Mouse (Mus musculus) bone marrow, adult 2 months (tissue): ENCODE results near the gene Phf1. TPM values are rescaled to one million over a fixed set of nuclear protein-coding genes. Genes with fewer than 3 reads are reported as not detected.

ENCODE experiments used
- H3K27ac ChIP-seq: fragments of 200-500 bp; 2 replicates; pipeline ENCODE4 v1.5.1; 2012; ENCODE audit warnings: low read depth, mild to moderate bottlenecking, control low read depth, inconsistent platforms, low read length; ENCODE audit not compliant: control insufficient read depth, poor library complexity, insufficient read depth
- H3K4me1 ChIP-seq: fragments of 200-500 bp; 2 replicates; pipeline ENCODE4 v1.6.1; 2011; ENCODE audit warnings: low read length; ENCODE audit not compliant: control insufficient read depth, insufficient read depth
- H3K4me3 ChIP-seq: fragments of 200-500 bp; replicated peaks from 2 replicates; pipeline ENCODE3; 2011; ENCODE audit warnings: mild to moderate bottlenecking, low read depth, low read length, control low read depth; ENCODE audit not compliant: control insufficient read depth
- CTCF ChIP-seq: fragments of 200-500 bp; IDR thresholded peaks from 2 replicates; pipeline ENCODE4 v1.5.1; 2011; ENCODE audit warnings: low read length, control low read depth; ENCODE audit not compliant: control insufficient read depth, insufficient read depth
- POLR2A ChIP-seq: fragments of 200-500 bp; IDR thresholded peaks from 2 replicates; pipeline ENCODE4 v1.6.1; 2011; ENCODE audit warnings: low read depth, mild to moderate bottlenecking, control low read depth, low read length, borderline replicate concordance; ENCODE audit not compliant: control insufficient read depth
- WGBS: fragments of 180-500 bp; shearing (Covaris S2); methylation state at CpG from one replicate; pipeline ENCODE4 v1.1.7; 2018; 5-methylcytosine and 5-hydroxymethylcytosine counted together
- polyA plus RNA-seq: library from polyadenylated mRNA; stranded (reverse); fragments of >200 nt; gene quantifications from 2 replicates; pipeline ENCODE4 v1.2.4, GENCODE M21; 2011; ENCODE audit warnings: low replicate concordance; ENCODE audit not compliant: missing spikeins, insufficient read depth, insufficient read length

The Phf1 gene
- polyA plus RNA-seq, 1 experiment, result 63.9 TPM

- WGBS, result 21% methylated on average over 2 of the region's 2 CpGs
- H3K27ac ChIP-seq, result no peak overlapping the region
- no peak overlapping the region for H3K4me3 ChIP-seq
- H3K4me1 ChIP-seq, result peaks cover 3% of the 10 kb centered on the region; the same call in 1 of the 2 replicates
- no peak for TF ChIP-seq CTCF
- no peak for TF ChIP-seq POLR2A
Measured at GRCm38 (mm10) chr17:26979426-26979825, 46.6 kb downstream of the Phf1 start.

- Histone ChIP-seq H3K27ac (no peak overlapping the region), H3K4me3 (no peak overlapping the region), H3K4me1 (peaks cover 3% of the 10 kb centered on the region; the same call in 1 of the 2 replicates)
- no peak for TF ChIP-seq CTCF
- no peak for TF ChIP-seq POLR2A
- WGBS, result 6% methylated on average over 2 of the region's 2 CpGs
Measured at GRCm38 (mm10) chr17:26981050-26981449, 48.2 kb downstream of the Phf1 start.

- no peak overlapping the region for H3K4me3 ChIP-seq
- TF ChIP-seq CTCF, result no peak
- 89% methylated on average over 4 of the region's 4 CpGs for WGBS
- no peak overlapping the region for H3K27ac ChIP-seq
- peaks cover 3% of the 10 kb centered on the region; the same call in 1 of the 2 replicates for H3K4me1 ChIP-seq
Measured at GRCm38 (mm10) chr17:26983382-26983781, 50.5 kb downstream of the Phf1 start.

DNA sequence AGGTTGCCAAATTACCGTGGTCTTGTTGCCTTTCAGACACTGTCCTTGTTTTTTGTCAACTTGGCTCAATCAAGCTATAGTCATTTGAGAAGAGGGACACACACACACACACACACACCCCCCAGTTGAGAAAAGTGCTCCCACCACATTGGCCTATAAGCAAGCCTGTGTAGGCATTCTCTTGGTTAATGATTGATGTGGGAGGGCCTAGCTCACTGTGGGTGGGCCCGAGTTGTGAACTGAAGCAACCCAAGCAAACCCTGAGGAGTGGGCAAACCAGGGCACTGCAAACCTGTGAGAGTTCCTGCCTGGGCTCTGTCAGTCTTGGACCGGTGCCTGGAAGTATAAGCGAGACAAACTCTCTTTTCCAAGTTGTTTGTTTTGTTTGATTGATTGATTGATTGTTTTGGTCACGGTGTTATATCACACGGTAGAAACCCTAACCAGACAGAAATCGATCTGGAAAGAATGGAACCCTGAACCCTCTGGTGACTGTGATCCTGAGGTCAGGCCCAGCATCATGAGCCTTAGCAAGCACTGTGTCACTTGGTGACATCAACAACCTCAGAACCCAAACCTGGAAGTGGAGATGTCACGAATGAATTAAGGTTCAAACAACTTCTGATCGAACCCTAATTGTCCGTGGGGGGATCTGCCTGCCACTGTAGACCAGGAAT is 52.8 kb downstream of the Phf1 start:
- Histone ChIP-seq H3K4me3 (no peak overlapping the region), H3K4me1 (no peaks in the 10 kb centered on the region; the same call in 1 of the 2 replicates), H3K27ac (no peak overlapping the region)
- 85% methylated on average over 10 of the region's 10 CpGs for WGBS
- TF ChIP-seq CTCF (no peak), POLR2A (no peak)

Other genes starting within 250 kb of the Phf1 start
- 28.1 and 33.9 TPM in 2 replicates for gene Crebrf, start 217.4 kb upstream of the Phf1 start, polyA plus RNA-seq
- gene Bnip1, start 152.0 kb upstream of the Phf1 start, polyA plus RNA-seq, result 20.7 and 29.5 TPM in 2 replicates
- not detected in 2 replicates for gene Nkx2-5, start 88.0 kb upstream of the Phf1 start, polyA plus RNA-seq
- 30.8 and 50.8 TPM in 2 replicates for gene Kifc5b, start 16.0 kb upstream of the Phf1 start, polyA plus RNA-seq
- 77.1 and 99.0 TPM in 2 replicates for gene Cuta, start 6.5 kb downstream of the Phf1 start, polyA plus RNA-seq
- 9.5 and 24.1 TPM in 2 replicates for gene Syngap1, start 8.2 kb downstream of the Phf1 start, polyA plus RNA-seq
- 6.7 and 10.2 TPM in 2 replicates for gene Zbtb9, start 40.1 kb downstream of the Phf1 start, polyA plus RNA-seq
- 34.2 and 56.8 TPM in 2 replicates for gene Bak1, start 96.0 kb downstream of the Phf1 start, polyA plus RNA-seq
- 10.8 and 12.5 TPM in 2 replicates for gene Itpr3, start 124.3 kb downstream of the Phf1 start, polyA plus RNA-seq
- gene Uqcc2, start 200.9 kb downstream of the Phf1 start, polyA plus RNA-seq, result 53.9 and 105 TPM in 2 replicates
- gene Ip6k3, start 234.7 kb downstream of the Phf1 start, polyA plus RNA-seq, result not detected in 2 replicates